8 mouse cellular contexts compared by ENCODE assay signal in genomic region chr9:63918245-63918644, GRCm38 (mm10).
DNase-seq lines count a peak whose midpoint lies in the region; ATAC-seq lines count a peak whose summit lies in the region.

No protein-coding gene starts in this region.

- no peak overlapping the region for H3K9ac ChIP-seq in hindbrain, embryonic 12.5 days

- no peak overlapping the region for H3K4me3 ChIP-seq in hindbrain, embryonic 12.5 days

- DNase-seq in MN1 (ENCODE audit: low spot score) = peak; percentile 80
- DNase-seq in cerebellum, adult 18-20 months = peak; percentile 62 to 66
- DNase-seq in frontal cortex, adult 2 months (ENCODE audit: extremely low spot score in 1 of 2, low spot score in 1 of 2) = peak; percentile 22 to 80
- peak; percentile 54 to 65 for DNase-seq in layer of hippocampus, postnatal 14 days (ENCODE audit: low spot score in 2 of 2)
- DNase-seq in lung, postnatal 14 days = peak; percentile 91
- DNase-seq in right cerebral cortex, postnatal 4 days = peak; percentile 65
- DNase-seq in yolk sac, embryonic 10.5 days (ENCODE audit: low spot score) = peak; percentile 67

- 62% methylated on average over 4 of the region's 4 CpGs for WGBS in hindbrain, embryonic 12.5 days

- no peak overlapping the region for H3K4me2 ChIP-seq in hindbrain, embryonic 12.5 days (replicated peaks)

- H3K9me3 ChIP-seq in hindbrain, embryonic 12.5 days (replicated peaks) = no peaks in the 10 kb centered on the region

- H3K36me3 ChIP-seq in hindbrain, embryonic 12.5 days = no peaks in the 10 kb centered on the region

- H3K4me1 ChIP-seq in hindbrain, embryonic 12.5 days = peaks cover 6% of the 10 kb centered on the region; the same call in 1 of the 2 replicates

- H3K27me3 ChIP-seq in hindbrain, embryonic 12.5 days = no peaks in the 10 kb centered on the region

- no peak overlapping the region for H3K27ac ChIP-seq in hindbrain, embryonic 12.5 days

- ATAC-seq in hindbrain, embryonic 12.5 days (ENCODE audit: low FRiP score) = peak; percentile 32; the same call in 1 of the 2 replicates
